Mouse (Mus musculus) neural tube, embryonic 11.5 days (tissue): ENCODE measurements around the gene 2310057N15Rik. TPM values are rescaled to one million over a fixed set of nuclear protein-coding genes. Genes with fewer than 3 reads are reported as not detected.

ENCODE experiments used
- ATAC-seq: fragments of 200-750 bp; cut with Nextera tagmentation; 2 replicates; pipeline ENCODE4 v1.8.0; 2017; ENCODE audit warnings: moderate number of reproducible peaks, mild to moderate bottlenecking, moderate TSS enrichment, moderate library complexity; ENCODE audit not compliant: insufficient read depth, low FRiP score, low TSS enrichment
- DNase-seq: peaks from one replicate; pipeline ENCODE4 v3.0.0-alpha.2; 2015; ENCODE audit warnings: low spot score
- H3K27ac ChIP-seq: fragments of 300-500 bp; sonication (generic); 2 replicates; pipeline ENCODE4 v1.5.1; 2014; ENCODE audit warnings: low read depth, mild to moderate bottlenecking, low read length
- H3K27me3 ChIP-seq: fragments of 300-500 bp; sonication (generic); 2 replicates; pipeline ENCODE4 v1.6.1; 2014; ENCODE audit warnings: mild to moderate bottlenecking, low read length, mixed read lengths; ENCODE audit not compliant: control insufficient read depth, insufficient read depth
- H3K36me3 ChIP-seq: fragments of 300-500 bp; sonication (generic); 2 replicates; pipeline ENCODE4 v1.6.1; 2014; ENCODE audit warnings: mild to moderate bottlenecking, low read length, moderate library complexity, mixed read lengths; ENCODE audit not compliant: control insufficient read depth, insufficient read depth
- H3K4me1 ChIP-seq: fragments of 300-500 bp; sonication (generic); 2 replicates; pipeline ENCODE4 v1.6.1; 2014; ENCODE audit warnings: low read length, mixed read lengths; ENCODE audit not compliant: control insufficient read depth, insufficient read depth
- H3K4me2 ChIP-seq: fragments of 300-500 bp; sonication (generic); 2 replicates; pipeline ENCODE4 v1.6.1; 2014; ENCODE audit warnings: low read depth, mild to moderate bottlenecking, moderate library complexity
- H3K4me3 ChIP-seq: fragments of 300-500 bp; sonication (generic); 2 replicates; pipeline ENCODE4 v1.5.1; 2014; ENCODE audit warnings: low read depth, low read length
- H3K9ac ChIP-seq: fragments of 300-500 bp; sonication (generic); 2 replicates; pipeline ENCODE4 v1.6.1; 2014; ENCODE audit warnings: mild to moderate bottlenecking, low read length
- H3K9me3 ChIP-seq: fragments of 300-500 bp; sonication (generic); 2 replicates; pipeline ENCODE4 v1.6.1; 2016; ENCODE audit warnings: low read length; ENCODE audit not compliant: control insufficient read depth
- whole genome bisulfite sequencing: fragments of 180-500 bp; shearing (Covaris S2); extraction: QIAGEN DNeasy Blood & Tissue Kit; methylation state at CpG from one replicate; pipeline ENCODE4 v1.1.7; 2014; 5-methylcytosine and 5-hydroxymethylcytosine counted together
- polyA plus RNA-seq: library from polyadenylated mRNA; unstranded; fragments of >200 nt; fragmentation: Nextera tagmentation; extraction: Ambion mirVana; gene quantifications from 2 replicates; pipeline ENCODE4 v1.2.1, GENCODE M21; 2014

2310057N15Rik gene
- polyA plus RNA-seq, 1 experiment from 2014 or later: not detected

DNA sequence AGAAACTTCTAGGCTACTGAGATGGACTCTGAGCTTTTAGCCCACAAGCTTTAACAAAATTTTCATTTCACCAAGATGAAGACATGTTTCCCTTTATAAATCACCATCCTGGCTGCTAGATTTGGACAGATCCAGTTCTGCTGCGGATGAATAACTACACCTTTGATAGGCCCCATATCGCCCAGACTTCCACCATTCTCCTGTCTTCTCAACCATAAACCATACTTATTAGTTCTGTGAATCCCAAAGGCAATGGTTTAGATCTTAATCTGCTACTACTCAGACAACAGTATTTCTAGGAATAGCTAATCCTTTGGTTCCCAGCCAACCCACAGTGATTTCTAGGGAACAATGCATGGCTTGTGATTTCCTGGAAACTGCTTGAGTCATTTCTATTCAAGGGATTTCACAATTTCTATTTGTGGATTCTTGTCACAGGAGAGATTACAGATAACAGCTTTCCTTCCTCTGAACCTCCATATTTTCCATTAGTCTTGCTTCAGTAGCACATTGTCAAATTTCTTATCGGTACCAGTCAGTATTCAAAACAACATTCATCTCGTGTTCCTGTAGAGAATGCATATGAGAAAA is 29.2 kb downstream of the 2310057N15Rik start:
- no peak overlapping the region for H3K27ac ChIP-seq
- no peaks in the 10 kb centered on the region for H3K9me3 ChIP-seq
- DNase-seq (no peak), ATAC-seq (no peak)
- H3K27me3 ChIP-seq: no peaks in the 10 kb centered on the region
- H3K36me3 ChIP-seq: no peaks in the 10 kb centered on the region
- H3K9ac ChIP-seq: no peak overlapping the region
- WGBS: 92% methylated on average over 4 of the region's 4 CpGs
- H3K4me2 ChIP-seq: no peak overlapping the region
- H3K4me1 ChIP-seq: no peaks in the 10 kb centered on the region
- H3K4me3 ChIP-seq: no peak overlapping the region

DNA sequence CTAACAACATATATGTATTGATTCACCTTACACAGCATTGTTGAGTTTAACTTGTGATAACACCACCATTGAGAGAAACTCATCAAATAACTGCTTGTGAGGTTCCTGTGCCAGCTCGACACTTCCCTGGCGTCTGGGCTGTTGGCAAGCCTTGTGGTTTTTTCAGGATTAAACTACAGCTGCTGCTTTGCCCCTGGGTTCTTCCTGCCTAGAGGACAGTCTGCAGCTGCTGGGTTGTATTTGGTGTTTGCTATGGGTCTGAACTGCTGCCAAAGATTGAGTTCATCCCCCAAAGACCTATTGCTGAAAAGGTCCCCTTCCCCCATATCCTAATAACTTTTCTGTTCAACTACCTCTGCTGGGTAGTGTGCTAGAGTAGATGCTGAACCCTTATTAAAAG is 38.6 kb downstream of the 2310057N15Rik start:
- 77% methylated on average over 2 of the region's 2 CpGs for WGBS
- Histone ChIP-seq H3K27ac (no peak overlapping the region), H3K9me3 (no peaks in the 10 kb centered on the region), H3K4me3 (no peak overlapping the region), H3K27me3 (no peaks in the 10 kb centered on the region), H3K36me3 (no peaks in the 10 kb centered on the region), H3K9ac (no peak overlapping the region), H3K4me2 (no peak overlapping the region), H3K4me1 (no peaks in the 10 kb centered on the region)
- ATAC-seq: no peak
- no peak for DNase-seq

DNA sequence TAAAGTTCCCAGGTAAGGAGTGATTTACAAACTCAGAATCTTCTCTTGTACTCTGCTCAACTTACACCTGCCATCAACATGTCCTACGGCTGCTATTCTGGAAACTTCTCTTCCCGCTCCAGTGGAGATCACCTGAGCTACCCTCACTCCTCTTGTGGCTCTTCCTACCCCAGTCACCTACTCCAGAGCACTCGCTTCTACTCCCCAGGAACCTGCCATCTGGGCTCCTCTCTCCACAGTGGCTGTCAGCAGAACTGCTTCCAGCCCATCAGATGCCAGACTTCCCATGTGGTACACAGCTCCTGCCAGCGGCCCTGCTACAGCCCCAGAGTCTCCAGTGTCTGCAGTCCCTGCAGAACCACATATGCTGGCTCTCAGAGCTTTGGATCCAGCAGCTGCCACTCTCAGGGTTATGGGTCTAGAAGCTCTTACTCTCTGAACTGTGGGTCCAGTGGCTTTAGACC is 45.2 kb downstream of the 2310057N15Rik start, which contains the start of gene Krtap13-1:
Gene Krtap13-1, plus strand, starts transcription at position 51 of the 464 bp plus-strand sequence.
- no peaks in the 10 kb centered on the region for H3K27me3 ChIP-seq
- H3K36me3 ChIP-seq: no peaks in the 10 kb centered on the region
- no peaks in the 10 kb centered on the region for H3K4me1 ChIP-seq
- no peak for DNase-seq
- 90% methylated on average over 4 of the region's 4 CpGs for WGBS
- no peak within 1 kb of the TSS for H3K4me2 ChIP-seq
- no peak within 1 kb of the TSS for H3K27ac ChIP-seq
- H3K9ac ChIP-seq: no peak within 1 kb of the TSS
- no peaks in the 10 kb centered on the region for H3K9me3 ChIP-seq
- H3K4me3 ChIP-seq: no peak within 1 kb of the TSS
- ATAC-seq: no peak

Other genes starting within 250 kb of the 2310057N15Rik start
- gene Cldn8, start 211.0 kb downstream of the 2310057N15Rik start, polyA plus RNA-seq: 1.3 and 1.4 TPM in 2 replicates
- not detected in 2 replicates for gene Krtap24-1, start 161.9 kb downstream of the 2310057N15Rik start, polyA plus RNA-seq
- gene 2310079G19Rik, start 146.5 kb downstream of the 2310057N15Rik start, polyA plus RNA-seq: not detected in 2 replicates
- not detected in 2 replicates for gene Krtap26-1, start 126.4 kb downstream of the 2310057N15Rik start, polyA plus RNA-seq
- gene Krtap27-1, start 102.5 kb downstream of the 2310057N15Rik start, polyA plus RNA-seq: not detected in 2 replicates
- not detected in 2 replicates for gene 2310061N02Rik, start 66.2 kb downstream of the 2310057N15Rik start, polyA plus RNA-seq
- not detected in 2 replicates for gene Krtap13-1, start 45.3 kb downstream of the 2310057N15Rik start, polyA plus RNA-seq
- gene Krtap13, start 22.6 kb downstream of the 2310057N15Rik start, polyA plus RNA-seq: not detected in 2 replicates
- not detected in 2 replicates for gene 2310034C09Rik, start 15.4 kb downstream of the 2310057N15Rik start, polyA plus RNA-seq
- not detected in 2 replicates for gene Gm5965, start 3.7 kb upstream of the 2310057N15Rik start, polyA plus RNA-seq
- not detected in 2 replicates for gene Gm20741, start 38.0 kb upstream of the 2310057N15Rik start, polyA plus RNA-seq
- not detected in 2 replicates for gene Krtap15, start 46.0 kb upstream of the 2310057N15Rik start, polyA plus RNA-seq
- gene Krtap14, start 51.9 kb upstream of the 2310057N15Rik start, polyA plus RNA-seq: not detected in 2 replicates
- gene Krtap19-1, start 95.2 kb upstream of the 2310057N15Rik start, polyA plus RNA-seq: not detected in 2 replicates
- not detected in 2 replicates for gene Krtap19-2, start 100.1 kb upstream of the 2310057N15Rik start, polyA plus RNA-seq
- not detected in 2 replicates for gene Krtap19-3, start 103.8 kb upstream of the 2310057N15Rik start, polyA plus RNA-seq
- not detected in 2 replicates for gene Krtap19-4, start 110.9 kb upstream of the 2310057N15Rik start, polyA plus RNA-seq
- gene Krtap19-5, start 122.3 kb upstream of the 2310057N15Rik start, polyA plus RNA-seq: not detected in 2 replicates
- gene Krtap19-9b, start 158.1 kb upstream of the 2310057N15Rik start, polyA plus RNA-seq: not detected in 2 replicates
- gene Krtap16-3, start 188.7 kb upstream of the 2310057N15Rik start, polyA plus RNA-seq: not detected in 2 replicates
- not detected in 2 replicates for gene Krtap22-2, start 236.6 kb upstream of the 2310057N15Rik start, polyA plus RNA-seq
- not detected in 2 replicates for gene Gm10229, start 241.1 kb upstream of the 2310057N15Rik start, polyA plus RNA-seq